Mouse (Mus musculus) megakaryocyte, embryonic 14.5 days (primary cell): ENCODE data around the gene Hira.

Source experiments
- FLI1 ChIP-seq: IDR thresholded peaks from 2 replicates; pipeline ENCODE4 v1.6.1; 2012; ENCODE audit warnings: low read length, inconsistent platforms, mixed read lengths
- GATA1 ChIP-seq: IDR thresholded peaks from 3 replicates; pipeline ENCODE4 v1.6.1; 2012; ENCODE audit warnings: mixed read lengths, low read length, inconsistent platforms, borderline replicate concordance

DNA sequence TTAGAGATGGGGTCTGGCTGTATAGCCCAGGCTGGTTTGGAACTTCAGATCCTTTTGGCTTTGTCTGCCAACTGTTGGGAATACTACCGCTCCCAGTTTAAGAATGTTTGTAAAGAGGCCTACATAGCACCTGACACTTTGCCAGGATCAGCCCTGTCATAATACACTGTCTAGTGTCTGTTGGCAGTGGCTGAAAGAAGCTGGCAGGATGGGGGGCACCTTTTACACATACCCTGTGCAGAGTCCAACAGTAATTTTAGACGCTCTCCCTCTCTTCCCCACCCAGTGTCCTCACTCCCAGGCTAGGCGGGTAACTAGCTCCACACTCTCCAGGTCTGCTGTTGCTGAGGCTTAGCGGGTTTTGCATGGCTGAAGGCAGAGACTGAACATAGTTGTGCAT, 38.5 kb upstream of the Hira start:
- TF ChIP-seq GATA1 (no peak), FLI1 (no peak)
